Mouse (Mus musculus) forebrain, embryonic 11.5 days (tissue): ENCODE results near the gene Sik3. TPM values are rescaled to one million over a fixed set of nuclear protein-coding genes. Genes with fewer than 3 reads are reported as not detected.

Experiments
- ATAC-seq: fragments of 200-750 bp; cut with Nextera tagmentation; replicated peaks from 2 replicates; pipeline ENCODE4 v1.8.0; 2017; ENCODE audit warnings: moderate TSS enrichment; ENCODE audit not compliant: low FRiP score
- DNase-seq: peaks from one replicate; pipeline ENCODE4 v3.0.0-alpha.2; 2017; ENCODE audit warnings: low spot score
- H3K27ac ChIP-seq: fragments of 300-500 bp; sonication (generic); 2 replicates; pipeline ENCODE4 v1.5.1; 2014; ENCODE audit warnings: low read depth, low read length
- H3K27me3 ChIP-seq: fragments of 300-500 bp; sonication (generic); 2 replicates; pipeline ENCODE4 v1.6.1; 2014; ENCODE audit warnings: mild to moderate bottlenecking, low read length, mixed read lengths; ENCODE audit not compliant: control insufficient read depth, insufficient read depth
- H3K36me3 ChIP-seq: fragments of 300-500 bp; sonication (generic); 2 replicates; pipeline ENCODE4 v1.6.1; 2014; ENCODE audit warnings: mild to moderate bottlenecking, low read length, moderate library complexity, mixed read lengths; ENCODE audit not compliant: control insufficient read depth, insufficient read depth
- H3K4me1 ChIP-seq: fragments of 300-500 bp; sonication (generic); replicated peaks from 2 replicates; pipeline ENCODE4 v1.6.1; 2014; ENCODE audit warnings: low read length, mixed read lengths; ENCODE audit not compliant: control insufficient read depth, insufficient read depth
- H3K4me2 ChIP-seq: fragments of 300-500 bp; sonication (generic); 2 replicates; pipeline ENCODE4 v1.6.1; 2014; ENCODE audit warnings: low read depth, mild to moderate bottlenecking, low read length, moderate library complexity, mixed read lengths; ENCODE audit not compliant: severe bottlenecking
- H3K4me3 ChIP-seq: fragments of 300-500 bp; sonication (generic); 2 replicates; pipeline ENCODE4 v1.5.1; 2014; ENCODE audit warnings: low read depth, low read length
- H3K9ac ChIP-seq: fragments of 300-500 bp; sonication (generic); 2 replicates; pipeline ENCODE4 v1.6.1; 2014; ENCODE audit warnings: low read length
- H3K9me3 ChIP-seq: fragments of 300-500 bp; sonication (generic); 2 replicates; pipeline ENCODE4 v1.6.1; 2016; ENCODE audit warnings: low read length, mixed read lengths; ENCODE audit not compliant: control insufficient read depth
- WGBS: fragments of 180-500 bp; shearing (Covaris S2); extraction: QIAGEN DNeasy Blood & Tissue Kit; methylation state at CpG from one replicate; pipeline ENCODE4 v1.1.7; 2014; 5-methylcytosine and 5-hydroxymethylcytosine counted together
- polyA plus RNA-seq: library from polyadenylated mRNA; unstranded; fragments of >200 nt; fragmentation: Nextera tagmentation; extraction: Ambion mirVana; gene quantifications from 2 replicates; pipeline ENCODE4 v1.2.1, GENCODE M21; 2014

Sik3 gene
- polyA plus RNA-seq, 1 experiment from 2014 or later = 11.3 TPM

GRCm38 (mm10) chr9:46156711-46157110 is 144.1 kb downstream of the Sik3 start:
- ATAC-seq (no peak), DNase-seq (no peak)
- H3K9ac ChIP-seq = no peak overlapping the region
- H3K36me3 ChIP-seq = no peaks in the 10 kb centered on the region
- H3K4me1 ChIP-seq = no peaks in the 10 kb centered on the region
- H3K4me3 ChIP-seq = no peak overlapping the region
- no peak overlapping the region for H3K27ac ChIP-seq
- H3K27me3 ChIP-seq = no peaks in the 10 kb centered on the region
- H3K9me3 ChIP-seq = no peaks in the 10 kb centered on the region
- no peak overlapping the region for H3K4me2 ChIP-seq
- WGBS = 64% methylated on average over 4 of the region's 4 CpGs

GRCm38 (mm10) chr9:46158273-46158813 is 145.7 kb downstream of the Sik3 start:
- Histone ChIP-seq H3K27me3 (no peaks in the 10 kb centered on the region), H3K4me2 (no peak overlapping the region), H3K9ac (no peak overlapping the region), H3K4me1 (no peaks in the 10 kb centered on the region), H3K9me3 (no peaks in the 10 kb centered on the region), H3K27ac (no peak overlapping the region), H3K4me3 (no peak overlapping the region), H3K36me3 (no peaks in the 10 kb centered on the region)
- 92% methylated on average over 4 of the region's 4 CpGs for WGBS
- DNase-seq = no peak
- no peak for ATAC-seq

GRCm38 (mm10) chr9:46163430-46163829 is 150.8 kb downstream of the Sik3 start:
- ATAC-seq = no peak

GRCm38 (mm10) chr9:46168802-46169201 is 156.2 kb downstream of the Sik3 start:
- Histone ChIP-seq H3K9ac (no peak overlapping the region), H3K27me3 (no peaks in the 10 kb centered on the region), H3K4me1 (no peaks in the 10 kb centered on the region), H3K27ac (no peak overlapping the region), H3K36me3 (no peaks in the 10 kb centered on the region), H3K4me2 (no peak overlapping the region), H3K9me3 (no peaks in the 10 kb centered on the region), H3K4me3 (no peak overlapping the region)
- no peak for ATAC-seq
- no peak for DNase-seq
- WGBS = 92% methylated on average over 4 of the region's 4 CpGs

More at GRCm38 (mm10) chr9:46163430-46163829, 150.8 kb downstream of the Sik3 start:
- DNase-seq = no peak
- H3K4me1 ChIP-seq = no peaks in the 10 kb centered on the region
- no peak overlapping the region for H3K4me2 ChIP-seq
- 79% methylated on average over 8 of the region's 8 CpGs for WGBS
- no peak overlapping the region for H3K4me3 ChIP-seq
- H3K9ac ChIP-seq = no peak overlapping the region
- H3K9me3 ChIP-seq = no peaks in the 10 kb centered on the region
- H3K27ac ChIP-seq = no peak overlapping the region
- H3K36me3 ChIP-seq = no peaks in the 10 kb centered on the region
- H3K27me3 ChIP-seq = no peaks in the 10 kb centered on the region

GRCm38 (mm10) chr9:46172251-46172650 is 159.6 kb downstream of the Sik3 start:
- H3K27me3 ChIP-seq = no peaks in the 10 kb centered on the region
- no peak overlapping the region for H3K4me3 ChIP-seq
- no peak for DNase-seq
- 86% methylated on average over 2 of the region's 2 CpGs for WGBS
- no peaks in the 10 kb centered on the region for H3K9me3 ChIP-seq
- H3K9ac ChIP-seq = no peak overlapping the region
- H3K36me3 ChIP-seq = no peaks in the 10 kb centered on the region
- H3K4me2 ChIP-seq = no peak overlapping the region
- no peaks in the 10 kb centered on the region for H3K4me1 ChIP-seq
- ATAC-seq = no peak
- H3K27ac ChIP-seq = no peak overlapping the region

GRCm38 (mm10) chr9:46172953-46173352 is 160.3 kb downstream of the Sik3 start:
- no peak for ATAC-seq
- no peak overlapping the region for H3K4me2 ChIP-seq
- no peak overlapping the region for H3K9ac ChIP-seq
- H3K27ac ChIP-seq = no peak overlapping the region
- H3K27me3 ChIP-seq = no peaks in the 10 kb centered on the region
- WGBS = 65% methylated on average over 2 of the region's 2 CpGs
- no peaks in the 10 kb centered on the region for H3K36me3 ChIP-seq
- H3K9me3 ChIP-seq = no peaks in the 10 kb centered on the region
- no peak overlapping the region for H3K4me3 ChIP-seq
- H3K4me1 ChIP-seq = no peaks in the 10 kb centered on the region
- DNase-seq = no peak

GRCm38 (mm10) chr9:46173919-46174318 is 161.3 kb downstream of the Sik3 start:
- 91% methylated on average over 6 of the region's 6 CpGs for WGBS
- H3K4me3 ChIP-seq = no peak overlapping the region
- H3K9me3 ChIP-seq = no peaks in the 10 kb centered on the region
- no peaks in the 10 kb centered on the region for H3K4me1 ChIP-seq
- ATAC-seq (no peak), DNase-seq (no peak)
- H3K9ac ChIP-seq = no peak overlapping the region
- no peaks in the 10 kb centered on the region for H3K36me3 ChIP-seq
- no peak overlapping the region for H3K27ac ChIP-seq
- H3K4me2 ChIP-seq = no peak overlapping the region
- no peaks in the 10 kb centered on the region for H3K27me3 ChIP-seq

GRCm38 (mm10) chr9:46174770-46175294 is 162.2 kb downstream of the Sik3 start:
- no peak for DNase-seq
- no peaks in the 10 kb centered on the region for H3K27me3 ChIP-seq
- 83% methylated on average over 5 of the region's 5 CpGs for WGBS
- no peak for ATAC-seq
- no peaks in the 10 kb centered on the region for H3K9me3 ChIP-seq
- H3K9ac ChIP-seq = no peak overlapping the region
- H3K27ac ChIP-seq = no peak overlapping the region
- H3K4me2 ChIP-seq = no peak overlapping the region
- no peaks in the 10 kb centered on the region for H3K36me3 ChIP-seq
- no peaks in the 10 kb centered on the region for H3K4me1 ChIP-seq
- H3K4me3 ChIP-seq = no peak overlapping the region

- Histone ChIP-seq H3K36me3 (no peaks in the 10 kb centered on the region), H3K27ac (no peak overlapping the region), H3K27me3 (no peaks in the 10 kb centered on the region), H3K9me3 (no peaks in the 10 kb centered on the region), H3K9ac (no peak overlapping the region), H3K4me3 (no peak overlapping the region), H3K4me1 (no peaks in the 10 kb centered on the region), H3K4me2 (no peak overlapping the region)
- 79% methylated on average over 1 of the region's 1 CpGs for WGBS
- no peak for ATAC-seq
- DNase-seq = no peak
Measured at GRCm38 (mm10) chr9:46175300-46175699, 162.7 kb downstream of the Sik3 start.
